Mouse (Mus musculus) gastrocnemius, postnatal 4 days (tissue): ENCODE measurements at regions not wholly inside any gene's neighbourhood (a gene's known extent, or its start where the extent isn't known, plus 50 kb on each side); places are given as distances from the start of the nearest gene placed in this dataset.

Source experiments
- DNase-seq, 2 experiments: peaks; one replicate each; pipeline ENCODE4 v3.0.0; 2021 to 2022; ENCODE audit warnings: low spot score in 2 of 2, mixed read lengths in 2 of 2

DNA sequence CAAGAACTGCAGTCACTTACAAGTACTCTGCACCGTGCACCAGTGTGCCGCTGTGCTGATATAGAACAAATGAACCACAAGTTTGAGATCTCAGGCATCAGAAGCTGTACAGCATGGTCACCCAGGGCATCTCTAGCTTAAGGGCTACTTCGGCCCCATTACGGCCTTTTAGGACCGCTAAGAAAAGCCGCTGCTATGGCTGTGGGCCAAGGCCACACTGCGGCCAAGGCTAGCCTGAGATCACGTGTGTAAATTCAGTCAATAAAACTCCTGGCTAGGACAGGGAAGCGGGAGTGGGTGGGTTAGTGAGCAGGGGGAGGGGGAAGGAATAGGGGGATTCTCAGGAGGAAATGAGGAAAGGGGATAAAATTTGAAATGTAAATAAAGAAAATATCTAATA lies 50.9 kb upstream of the Atp12a start:
- peak in 1 of 2 experiments; percentile 27 for DNase-seq

DNA sequence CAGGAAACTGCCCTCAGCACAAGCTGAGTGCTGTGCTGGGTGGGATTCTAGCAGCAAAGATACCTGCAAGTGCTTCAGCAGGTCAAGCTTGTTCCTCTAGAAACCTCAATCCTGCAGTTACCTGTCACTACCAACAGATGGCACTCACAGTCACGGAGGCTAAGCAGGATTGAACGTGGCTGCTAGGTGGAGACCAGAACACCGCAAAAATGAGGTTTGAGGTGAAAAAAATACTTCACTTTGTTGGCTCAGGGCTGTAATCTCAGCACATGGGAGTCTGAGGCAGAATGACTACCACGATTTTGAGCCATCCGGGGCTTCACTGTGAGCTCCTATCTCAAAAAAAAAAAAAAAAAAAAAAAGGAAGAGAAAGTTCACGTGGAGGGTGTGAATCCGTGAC lies 50.4 kb upstream of the Atp12a start:
- DNase-seq = peak in 1 of 2 experiments; percentile 25
